Mouse (Mus musculus) CD4-positive naive resting alpha-beta T cell, adult 76 days (primary cell): ENCODE measurements around the gene Dpy19l2. TPM values are rescaled to one million over a fixed set of nuclear protein-coding genes. Genes with fewer than 3 reads are reported as not detected.

Experiments
- total RNA-seq: library from RNA; stranded (reverse); gene quantifications from one replicate; pipeline ENCODE4 v1.2.4, GENCODE M21; 2023

Gene Dpy19l2
- not detected for total RNA-seq

DNA sequence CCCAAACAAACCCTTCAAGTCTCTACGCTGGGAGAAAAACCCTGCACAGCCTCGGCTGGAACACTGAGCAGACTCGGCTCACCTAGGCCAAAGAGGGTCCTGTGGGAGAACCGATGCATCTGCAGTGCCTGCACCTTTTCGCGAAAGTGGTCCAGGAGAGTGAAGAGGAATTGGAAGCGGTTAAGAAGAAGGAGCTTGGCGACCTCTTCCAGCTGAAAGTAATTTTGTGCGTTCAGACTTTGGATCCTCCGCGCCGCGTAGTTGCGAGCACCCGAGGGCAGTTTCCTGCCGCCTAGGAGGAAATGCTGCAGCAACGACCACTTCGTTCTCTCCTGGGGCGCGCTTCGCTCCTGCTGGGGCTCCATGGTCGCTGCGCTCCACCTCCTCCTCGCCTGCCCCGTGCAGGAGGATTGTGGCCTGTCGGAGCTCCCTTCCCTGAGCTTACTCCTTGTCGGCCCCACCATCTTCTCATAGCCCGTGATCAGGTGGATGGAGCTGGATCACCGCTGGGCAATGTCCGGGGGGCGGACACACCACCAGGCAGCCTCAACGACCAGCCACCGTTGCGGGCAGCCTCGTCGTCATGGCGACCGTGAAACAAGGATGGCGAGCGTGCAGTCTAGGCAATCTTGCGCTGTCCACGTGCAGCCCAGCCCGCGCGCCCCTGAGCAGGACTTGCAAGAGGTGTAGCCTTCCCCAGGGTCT lies at the start of gene Dpy19l2:
Dpy19l2 (minus strand) TSS at position 594 of the 705 bp plus-strand sequence.

DNA sequence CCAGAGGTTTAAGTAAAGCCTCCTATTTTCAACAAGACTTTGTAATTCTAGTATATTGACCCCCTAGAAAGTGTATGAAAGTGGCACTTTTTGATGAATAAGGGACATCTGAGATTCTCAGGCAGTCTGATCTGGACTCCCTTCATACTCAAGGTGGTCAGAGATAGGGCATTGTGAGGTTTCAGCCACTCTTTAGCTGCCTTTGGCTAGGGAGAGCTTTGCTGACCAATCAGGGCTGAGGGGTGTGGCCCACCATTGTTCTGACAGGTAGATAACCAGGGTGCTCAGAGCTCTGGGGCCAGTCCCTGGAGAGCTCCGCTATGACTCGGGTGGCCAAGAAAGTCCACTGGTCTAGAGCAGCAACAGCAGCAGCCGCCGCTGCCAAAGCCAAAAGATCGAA lies 71.2 kb downstream of the Dpy19l2 start, which contains the start of gene Cypt4:
Cypt4 (plus strand) TSS at position 301 of the 400 bp plus-strand sequence.

Other genes starting within 250 kb of the Dpy19l2 start
- 18.3 TPM for gene Dpy19l1, start 193.2 kb downstream of the Dpy19l2 start, total RNA-seq
- not detected for gene Cypt4, start 71.1 kb downstream of the Dpy19l2 start, total RNA-seq
- not detected for gene Tbx20, start 78.0 kb upstream of the Dpy19l2 start, total RNA-seq